Mouse (Mus musculus) MEL (cell line): ENCODE measurements around the gene Snrpc. TPM values are rescaled to one million over a fixed set of nuclear protein-coding genes. Genes with fewer than 3 reads are reported as not detected.

ENCODE experiments used
- DNase-seq: peaks from one replicate; pipeline ENCODE4 v3.0.0; 2011; ENCODE audit warnings: low read depth, low spot score
- H3K27ac ChIP-seq: 2 replicates; pipeline ENCODE4 v1.5.1; 2012; ENCODE audit warnings: low read depth, mild to moderate bottlenecking, control low read depth, low read length, moderate library complexity; ENCODE audit not compliant: control insufficient read depth
- H3K27me3 ChIP-seq, 2 experiments: fragments of 150-350 bp in 1 of 2; sonication (generic) in 1 of 2; 2 replicates each; pipeline ENCODE4 v1.6.1; 2012; ENCODE audit warnings: low read length in 2 of 2, mild to moderate bottlenecking in 2 of 2, improper control_type of control experiment in 1 of 2, moderate library complexity in 1 of 2; ENCODE audit not compliant: insufficient read depth in 2 of 2, control insufficient read depth in 1 of 2
- H3K36me3 ChIP-seq, 2 experiments: 2 replicates each; pipeline ENCODE4 v1.6.1; 2012 to 2014; ENCODE audit warnings: low read length in 2 of 2, improper control_type of control experiment in 1 of 2, inconsistent platforms in 1 of 2, mild to moderate bottlenecking in 1 of 2; ENCODE audit not compliant: insufficient read depth in 2 of 2, control insufficient read depth in 1 of 2
- H3K4me1 ChIP-seq, 2 experiments: fragments of 150-350 bp in 1 of 2; sonication (generic) in 1 of 2; 2 replicates each; pipeline ENCODE4 v1.6.1; 2012; ENCODE audit warnings: low read length in 2 of 2, improper control_type of control experiment in 1 of 2, mild to moderate bottlenecking in 1 of 2; ENCODE audit not compliant: insufficient read depth in 2 of 2, control insufficient read depth in 1 of 2
- H3K4me3 ChIP-seq, 2 experiments: fragments of 150-350 bp in 1 of 2; sonication (generic) in 1 of 2; 2 replicates each; pipeline ENCODE4 v1.5.1; 2012; ENCODE audit warnings: low read depth in 2 of 2, low read length in 2 of 2, mild to moderate bottlenecking in 2 of 2, moderate library complexity in 2 of 2, control low read depth in 1 of 2, improper control_type of control experiment in 1 of 2; ENCODE audit not compliant: control insufficient read depth in 1 of 2, insufficient read depth in 1 of 2
- H3K79me2 ChIP-seq: 2 replicates; pipeline ENCODE4 v1.6.1; 2012; ENCODE audit warnings: mild to moderate bottlenecking, low read length, moderate library complexity; ENCODE audit not compliant: control insufficient read depth, poor library complexity, insufficient read depth
- H3K9ac ChIP-seq: 2 replicates; pipeline ENCODE4 v1.6.1; 2012; ENCODE audit warnings: low read depth, mild to moderate bottlenecking, control low read depth, low read length, moderate library complexity; ENCODE audit not compliant: control insufficient read depth, poor library complexity, severe bottlenecking
- H3K9me3 ChIP-seq: fragments of 150-350 bp; sonication (generic); replicated peaks from 2 replicates; pipeline ENCODE4 v1.6.1; 2012; ENCODE audit warnings: mild to moderate bottlenecking, low read length, improper control_type of control experiment, moderate library complexity; ENCODE audit not compliant: insufficient read depth
- BHLHE40 ChIP-seq: IDR thresholded peaks from 2 replicates; pipeline ENCODE4 v1.6.1; 2012; ENCODE audit warnings: low read depth, mild to moderate bottlenecking, inconsistent platforms, low read length, improper control_type of control experiment, borderline replicate concordance
- CHD1 ChIP-seq: IDR thresholded peaks from 2 replicates; pipeline ENCODE4 v1.6.1; 2012; ENCODE audit warnings: low read depth, mild to moderate bottlenecking, inconsistent platforms, low read length, improper control_type of control experiment
- CTCF ChIP-seq, 3 experiments: IDR thresholded peaks in 2 of 3; conservative IDR thresholded peaks in 1 of 3; 2 replicates each; pipeline ENCODE4 v1.5.1; 2011 to 2012; ENCODE audit warnings: low read length in 3 of 3, low read depth in 2 of 3, mild to moderate bottlenecking in 2 of 3, improper control_type of control experiment in 1 of 3, inconsistent platforms in 1 of 3, mixed read lengths in 1 of 3, moderate library complexity in 1 of 3; ENCODE audit not compliant: control insufficient read depth in 1 of 3, insufficient read depth in 1 of 3, poor library complexity in 1 of 3, severe bottlenecking in 1 of 3
- E2F4 ChIP-seq: IDR thresholded peaks from 2 replicates; pipeline ENCODE4 v1.6.1; 2011; ENCODE audit warnings: low read depth, low read length, improper control_type of control experiment, borderline replicate concordance
- EP300 ChIP-seq, 2 experiments: IDR thresholded peaks; 2 replicates each; pipeline ENCODE4 v1.6.1; 2011; ENCODE audit warnings: improper control_type of control experiment in 2 of 2, low read length in 2 of 2, low read depth in 1 of 2, mild to moderate bottlenecking in 1 of 2
- GABPA ChIP-seq: IDR thresholded peaks from 2 replicates; pipeline ENCODE4 v1.6.1; 2012; ENCODE audit warnings: low read depth, mild to moderate bottlenecking, inconsistent platforms, low read length, improper control_type of control experiment, moderate library complexity
- HCFC1 ChIP-seq: IDR thresholded peaks from 2 replicates; pipeline ENCODE4 v1.6.1; 2012; ENCODE audit warnings: low read depth, mild to moderate bottlenecking, inconsistent platforms, low read length, improper control_type of control experiment, moderate library complexity
- JUND ChIP-seq: IDR thresholded peaks from 2 replicates; pipeline ENCODE4 v1.6.1; 2011; ENCODE audit warnings: low read depth, mild to moderate bottlenecking, improper control_type of control experiment, low read length
- KAT2A ChIP-seq: conservative IDR thresholded peaks from 2 replicates; pipeline ENCODE4 v1.6.1; 2012; ENCODE audit warnings: low read depth, low read length, improper control_type of control experiment, inconsistent platforms
- MAFK ChIP-seq: IDR thresholded peaks from 2 replicates; pipeline ENCODE4 v1.6.1; 2011; ENCODE audit warnings: low read depth, mild to moderate bottlenecking, low read length, improper control_type of control experiment, borderline replicate concordance
- MAX ChIP-seq: IDR thresholded peaks from 2 replicates; pipeline ENCODE4 v1.6.1; 2011; ENCODE audit warnings: low read length, improper control_type of control experiment
- MAZ ChIP-seq: IDR thresholded peaks from 2 replicates; pipeline ENCODE4 v1.6.1; 2012; ENCODE audit warnings: low read depth, mild to moderate bottlenecking, inconsistent platforms, low read length, improper control_type of control experiment
- MEF2A ChIP-seq: IDR thresholded peaks from 2 replicates; pipeline ENCODE4 v1.6.1; 2014; ENCODE audit warnings: low read depth, mild to moderate bottlenecking, inconsistent platforms, low read length, improper control_type of control experiment; ENCODE audit not compliant: poor library complexity, insufficient replicate concordance, severe bottlenecking; ENCODE audit errors: extremely low read depth
- MXI1 ChIP-seq: IDR thresholded peaks from 2 replicates; pipeline ENCODE4 v1.6.1; 2011; ENCODE audit warnings: mild to moderate bottlenecking, low read depth, low read length, improper control_type of control experiment
- MYC ChIP-seq: IDR thresholded peaks from 2 replicates; pipeline ENCODE4 v1.6.1; 2011; ENCODE audit warnings: low read depth, mild to moderate bottlenecking, low read length, improper control_type of control experiment, moderate library complexity
- POLR2A ChIP-seq, 2 experiments: IDR thresholded peaks; 2 replicates each; pipeline ENCODE4 v1.6.1; 2011 to 2012; ENCODE audit warnings: low read length in 2 of 2, mild to moderate bottlenecking in 2 of 2, control low read depth in 1 of 2, improper control_type of control experiment in 1 of 2, low read depth in 1 of 2, moderate library complexity in 1 of 2; ENCODE audit not compliant: control insufficient read depth in 1 of 2, insufficient read depth in 1 of 2, poor library complexity in 1 of 2
- POLR2AphosphoS2 ChIP-seq: IDR thresholded peaks from 2 replicates; pipeline ENCODE4 v1.6.1; 2011; ENCODE audit warnings: low read length, improper control_type of control experiment
- POLR2AphosphoS5 ChIP-seq: IDR thresholded peaks from 2 replicates; pipeline ENCODE4 v1.6.1; 2012; ENCODE audit warnings: low read depth, borderline replicate concordance, mild to moderate bottlenecking, inconsistent platforms, low read length, moderate library complexity, mixed read lengths
- RAD21 ChIP-seq: IDR thresholded peaks from 2 replicates; pipeline ENCODE4 v1.6.1; 2011; ENCODE audit warnings: mild to moderate bottlenecking, low read depth, low read length, improper control_type of control experiment
- RCOR1 ChIP-seq: IDR thresholded peaks from 2 replicates; pipeline ENCODE4 v1.6.1; 2012; ENCODE audit warnings: low read depth, mild to moderate bottlenecking, inconsistent platforms, low read length, improper control_type of control experiment
- SIN3A ChIP-seq: IDR thresholded peaks from 2 replicates; pipeline ENCODE4 v1.6.1; 2012; ENCODE audit warnings: low read length, improper control_type of control experiment, inconsistent platforms
- SMC3 ChIP-seq: IDR thresholded peaks from 2 replicates; pipeline ENCODE4 v1.6.1; 2011; ENCODE audit warnings: low read depth, low read length, improper control_type of control experiment
- TAL1 ChIP-seq: IDR thresholded peaks from 2 replicates; pipeline ENCODE4 v1.6.1; 2012; ENCODE audit warnings: mild to moderate bottlenecking, inconsistent platforms, low read length, moderate library complexity, mixed read lengths
- TBP ChIP-seq: IDR thresholded peaks from 2 replicates; pipeline ENCODE4 v1.8.0; 2011; ENCODE audit warnings: low read depth, low read length, improper control_type of control experiment
- UBTF ChIP-seq: IDR thresholded peaks from 2 replicates; pipeline ENCODE4 v1.6.1; 2012; ENCODE audit warnings: low read depth, mild to moderate bottlenecking, inconsistent platforms, low read length, improper control_type of control experiment, moderate library complexity, borderline replicate concordance; ENCODE audit not compliant: insufficient read depth
- ZC3H11A ChIP-seq: IDR thresholded peaks from 2 replicates; pipeline ENCODE4 v1.6.1; 2012; ENCODE audit warnings: low read depth, mild to moderate bottlenecking, inconsistent platforms, low read length, improper control_type of control experiment
- ZKSCAN1 ChIP-seq: IDR thresholded peaks from 2 replicates; pipeline ENCODE4 v1.6.1; 2012; ENCODE audit warnings: low read depth, mild to moderate bottlenecking, inconsistent platforms, low read length, improper control_type of control experiment, moderate library complexity
- ZMIZ1 ChIP-seq: IDR thresholded peaks from 2 replicates; pipeline ENCODE4 v1.6.1; 2012; ENCODE audit warnings: low read depth, mild to moderate bottlenecking, inconsistent platforms, low read length, improper control_type of control experiment, moderate library complexity
- ZNF384 ChIP-seq: IDR thresholded peaks from 2 replicates; pipeline ENCODE4 v1.6.1; 2012; ENCODE audit warnings: low read depth, mild to moderate bottlenecking, inconsistent platforms, low read length, improper control_type of control experiment
- polyA plus RNA-seq, 2 experiments: library from polyadenylated mRNA; stranded (reverse) in 1 of 2; unstranded in 1 of 2; fragments of >175 nt in 1 of 2; fragments of >200 nt in 1 of 2; gene quantifications; 2 replicates each; pipeline versions ENCODE4 v1.2.1 to v1.2.4; 2012; ENCODE audit warnings: low replicate concordance in 2 of 2, low read depth in 1 of 2; ENCODE audit not compliant: insufficient read length in 2 of 2, insufficient read depth in 1 of 2, missing spikeins in 1 of 2
- total RNA-seq: library from RNA; depleted of rRNA; stranded (reverse); fragments of 300-350 nt; gene quantifications from 2 replicates; pipeline ENCODE4 v1.2.3, GENCODE M21; 2012

Snrpc gene
- total and polyA plus RNA-seq, 3 experiments: 217 to 227 TPM; not detected in 1

GRCm38 (mm10) chr17:27827511-27827910 lies 10.4 kb upstream of the Snrpc start:
- Histone ChIP-seq H3K79me2 (no peaks in the 10 kb centered on the region), H3K9ac (no peak overlapping the region), H3K36me3 (peaks cover 0 to 5% of the 10 kb centered on the region in 2 experiments; a peak in 2 of 4 replicates), H3K4me1 (peaks cover 3 to 6% of the 10 kb centered on the region in 2 experiments), H3K27ac (no peak overlapping the region), H3K4me3 (no peak overlapping the region; a peak in 1 of 4 replicates), H3K9me3 (no peaks in the 10 kb centered on the region), H3K27me3 (0 out of 4 replicates have a peak, but pooled peaks cover 0 to 1% of the 10 kb centered on the region in 2 experiments)
- DNase-seq: no peak
- TF ChIP-seq HCFC1: no peak
- TF ChIP-seq ZNF384: no peak
- no peak for TF ChIP-seq MEF2A
- TF ChIP-seq POLR2A (IDR thresholded peaks at IDR 0.05; ENCODE audit: control insufficient read depth in 1 of 2, insufficient read depth in 1 of 2, low read depth in 1 of 2, low read length in 2 of 2, poor library complexity in 1 of 2): no peak
- no peak for TF ChIP-seq POLR2AphosphoS5
- TF ChIP-seq GABPA: no peak
- no peak for TF ChIP-seq ZMIZ1
- TF ChIP-seq E2F4: no peak
- TF ChIP-seq JUND: no peak
- no peak for TF ChIP-seq MXI1
- no peak for TF ChIP-seq MYC
- no peak for TF ChIP-seq BHLHE40
- TF ChIP-seq MAZ: no peak
- no peak for TF ChIP-seq UBTF
- TF ChIP-seq CTCF (IDR thresholded peaks at IDR 0.05 in 2 of 3, conservative IDR thresholded peaks at IDR 0.05 in 1 of 3; ENCODE audit: control insufficient read depth in 1 of 3, insufficient read depth in 1 of 3, low read depth in 2 of 3, low read length in 3 of 3, poor library complexity in 1 of 3, severe bottlenecking in 1 of 3): no peak
- TF ChIP-seq EP300 (IDR thresholded peaks at IDR 0.05; ENCODE audit: low read depth in 1 of 2, low read length in 2 of 2): no peak
- TF ChIP-seq SIN3A: no peak

- no peak overlapping the region for H3K27ac ChIP-seq
- no peaks in the 10 kb centered on the region for H3K4me1 ChIP-seq
- H3K9me3 ChIP-seq: no peaks in the 10 kb centered on the region
- DNase-seq: peak; percentile 54
- no peak overlapping the region for H3K4me3 ChIP-seq
- TF ChIP-seq ZKSCAN1 (no peak), CTCF (IDR thresholded peaks at IDR 0.05 in 2 of 3, conservative IDR thresholded peaks at IDR 0.05 in 1 of 3; ENCODE audit: control insufficient read depth in 1 of 3, insufficient read depth in 1 of 3, low read depth in 2 of 3, low read length in 3 of 3, poor library complexity in 1 of 3, severe bottlenecking in 1 of 3) (peak; percentile 43 to 57 (median 57); a peak in 5 of 6 replicates), SMC3 (peak; percentile 52), MYC (peak; percentile 79), ZMIZ1 (no peak), MAX (no peak), TBP (no peak), UBTF (no peak), POLR2AphosphoS2 (no peak), RCOR1 (peak; percentile 16; the same call in 1 of the 2 replicates), TAL1 (no peak), GABPA (no peak), EP300 (IDR thresholded peaks at IDR 0.05; ENCODE audit: low read depth in 1 of 2, low read length in 2 of 2) (no peak), CHD1 (no peak), KAT2A (no peak), RAD21 (peak; percentile 35), ZC3H11A (peak; percentile 30), MAFK (no peak)
- H3K36me3 ChIP-seq: no peaks in the 10 kb centered on the region
- H3K79me2 ChIP-seq: no peaks in the 10 kb centered on the region
- H3K9ac ChIP-seq: no peak overlapping the region
- peaks cover 2 to 5% of the 10 kb centered on the region in 2 experiments for H3K27me3 ChIP-seq
These were observed 7.5 kb upstream of the Snrpc start for GRCm38 (mm10) chr17:27830411-27830810.
